Mouse (Mus musculus) kidney, adult 2 months (tissue): ENCODE data around the gene Men1. TPM values are rescaled to one million over a fixed set of nuclear protein-coding genes. Genes with fewer than 3 reads are reported as not detected.
A peak's percentile ranks its signal among the peaks of the same experiment; 100 is the strongest.

Experiments
- DNase-seq: peaks from one replicate; pipeline ENCODE4 v3.0.0; 2021
- H3K27ac ChIP-seq: fragments of 200-500 bp; 2 replicates; pipeline ENCODE4 v1.5.1; 2012; ENCODE audit warnings: low read depth, low read length, control low read depth, inconsistent platforms; ENCODE audit not compliant: insufficient read depth
- H3K27me3 ChIP-seq: fragments of 200-500 bp; replicated peaks from 2 replicates; pipeline ENCODE4 v1.6.1; 2012; ENCODE audit warnings: mild to moderate bottlenecking, moderate library complexity, low read length, inconsistent platforms; ENCODE audit not compliant: control insufficient read depth, insufficient read depth
- H3K36me3 ChIP-seq: fragments of 200-500 bp; 2 replicates; pipeline ENCODE4 v1.6.1; 2012; ENCODE audit warnings: mild to moderate bottlenecking, moderate library complexity, low read length, inconsistent platforms; ENCODE audit not compliant: control insufficient read depth, insufficient read depth
- H3K4me1 ChIP-seq: fragments of 200-500 bp; 2 replicates; pipeline ENCODE4 v1.6.1; 2011; ENCODE audit warnings: low read length; ENCODE audit not compliant: control insufficient read depth, insufficient read depth
- H3K4me3 ChIP-seq: fragments of 200-500 bp; 2 replicates; pipeline ENCODE4 v1.5.1; 2011; ENCODE audit warnings: mild to moderate bottlenecking, low read depth, low read length, control low read depth; ENCODE audit not compliant: insufficient read depth
- CTCF ChIP-seq: fragments of 200-500 bp; conservative IDR thresholded peaks from 2 replicates; pipeline ENCODE4 v1.5.1; 2011; ENCODE audit warnings: low read depth, mild to moderate bottlenecking, control low read depth, low read length, moderate library complexity, mixed read lengths; ENCODE audit not compliant: insufficient read depth, insufficient read length
- POLR2A ChIP-seq: fragments of 200-500 bp; IDR thresholded peaks from one replicate; pipeline ENCODE4 v1.6.1; 2011; ENCODE audit warnings: low read depth, low read length, control low read depth
- WGBS: fragments of 180-500 bp; shearing (Covaris S2); methylation state at CpG from one replicate; pipeline ENCODE4 v1.1.7; 2018; 5-methylcytosine and 5-hydroxymethylcytosine counted together
- polyA plus RNA-seq: library from polyadenylated mRNA; depleted of rRNA; stranded (reverse); fragments of >200 nt; gene quantifications from 2 replicates; pipeline ENCODE4 v1.2.3, GENCODE M21; 2012

Men1 gene
- polyA plus RNA-seq, 1 experiment, result 49.5 TPM

DNA sequence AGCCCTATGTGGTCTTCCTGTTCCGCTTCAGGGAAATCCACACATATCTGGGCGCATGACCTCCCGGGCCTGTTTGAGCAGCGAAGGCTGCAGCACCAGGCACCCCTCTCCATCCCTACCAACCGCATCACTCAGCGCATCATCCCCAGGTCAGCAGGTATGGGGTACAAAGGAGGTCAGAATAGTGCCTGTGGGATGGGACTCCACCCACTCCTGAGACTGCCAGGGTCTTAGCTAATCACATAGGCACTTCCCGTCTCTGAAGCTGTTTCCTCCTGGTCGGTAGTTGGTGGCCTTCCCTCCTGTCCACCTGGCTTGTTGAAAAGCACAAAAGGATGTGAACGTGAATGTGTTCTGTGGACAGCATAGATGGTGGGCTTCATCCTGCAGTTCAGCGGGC lies 11.9 kb downstream of the Men1 start:
- 81% methylated on average over 10 of the region's 10 CpGs for WGBS
- TF ChIP-seq POLR2A (no peak), CTCF (no peak)
- no peak for DNase-seq
- Histone ChIP-seq H3K4me1 (peaks cover 3% of the 10 kb centered on the region), H3K27me3 (no peaks in the 10 kb centered on the region), H3K4me3 (no peak overlapping the region), H3K27ac (no peak overlapping the region), H3K36me3 (no peaks in the 10 kb centered on the region)

DNA sequence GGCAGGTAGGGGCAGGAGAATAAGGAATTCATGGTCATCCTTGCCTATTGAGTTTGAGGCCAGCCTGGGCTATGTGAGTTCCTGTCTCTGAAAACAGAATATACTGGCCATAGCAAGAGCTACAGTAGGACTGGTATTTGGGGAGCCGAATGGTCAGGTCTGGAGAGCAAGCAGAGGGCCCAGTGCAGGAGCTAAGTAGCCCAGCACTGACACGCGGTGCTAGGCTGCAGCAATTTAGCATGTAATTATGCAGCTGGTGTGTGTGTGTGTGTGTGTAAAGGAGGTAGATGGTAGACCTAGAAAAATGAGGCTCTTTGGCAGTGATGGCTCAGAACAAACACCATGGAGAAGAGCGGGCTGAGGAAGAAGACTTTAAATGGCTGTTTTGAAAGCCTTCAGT lies 12.8 kb downstream of the Men1 start:
- no peaks in the 10 kb centered on the region for H3K4me1 ChIP-seq
- DNase-seq, result no peak
- no peak overlapping the region for H3K27ac ChIP-seq
- TF ChIP-seq POLR2A, result no peak
- no peak for TF ChIP-seq CTCF
- no peaks in the 10 kb centered on the region for H3K36me3 ChIP-seq
- H3K4me3 ChIP-seq, result no peak overlapping the region
- H3K27me3 ChIP-seq, result no peaks in the 10 kb centered on the region
- 90% methylated on average over 4 of the region's 4 CpGs for WGBS

DNA sequence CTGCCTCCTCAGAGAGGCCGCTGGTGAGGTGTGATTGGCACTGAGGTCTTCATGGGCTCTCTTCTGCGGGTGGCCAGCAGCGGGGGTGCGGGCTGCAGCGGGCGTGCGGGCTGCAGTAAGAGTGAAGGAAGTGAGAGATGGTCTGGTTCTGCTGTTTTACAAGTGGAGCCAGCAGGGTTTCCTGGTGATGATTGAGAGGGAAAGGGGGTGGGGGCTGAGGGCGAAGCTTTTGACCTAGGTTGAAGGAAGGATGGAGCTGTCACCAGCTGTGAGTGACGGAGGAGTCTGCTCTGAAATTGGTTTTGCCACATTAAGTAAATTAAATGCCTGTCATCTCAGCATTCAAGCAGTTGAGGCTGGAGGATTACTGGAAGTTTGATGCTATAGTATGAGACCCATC lies 13.9 kb downstream of the Men1 start:
- TF ChIP-seq CTCF (no peak), POLR2A (no peak)
- peak overlapping the region; percentile 19; the same call in 1 of the 2 replicates for H3K27ac ChIP-seq
- 70% methylated on average over 9 of the region's 9 CpGs for WGBS
- H3K4me3 ChIP-seq, result no peak overlapping the region
- H3K4me1 ChIP-seq, result no peaks in the 10 kb centered on the region
- H3K36me3 ChIP-seq, result no peaks in the 10 kb centered on the region
- H3K27me3 ChIP-seq, result no peaks in the 10 kb centered on the region
- DNase-seq, result no peak

DNA sequence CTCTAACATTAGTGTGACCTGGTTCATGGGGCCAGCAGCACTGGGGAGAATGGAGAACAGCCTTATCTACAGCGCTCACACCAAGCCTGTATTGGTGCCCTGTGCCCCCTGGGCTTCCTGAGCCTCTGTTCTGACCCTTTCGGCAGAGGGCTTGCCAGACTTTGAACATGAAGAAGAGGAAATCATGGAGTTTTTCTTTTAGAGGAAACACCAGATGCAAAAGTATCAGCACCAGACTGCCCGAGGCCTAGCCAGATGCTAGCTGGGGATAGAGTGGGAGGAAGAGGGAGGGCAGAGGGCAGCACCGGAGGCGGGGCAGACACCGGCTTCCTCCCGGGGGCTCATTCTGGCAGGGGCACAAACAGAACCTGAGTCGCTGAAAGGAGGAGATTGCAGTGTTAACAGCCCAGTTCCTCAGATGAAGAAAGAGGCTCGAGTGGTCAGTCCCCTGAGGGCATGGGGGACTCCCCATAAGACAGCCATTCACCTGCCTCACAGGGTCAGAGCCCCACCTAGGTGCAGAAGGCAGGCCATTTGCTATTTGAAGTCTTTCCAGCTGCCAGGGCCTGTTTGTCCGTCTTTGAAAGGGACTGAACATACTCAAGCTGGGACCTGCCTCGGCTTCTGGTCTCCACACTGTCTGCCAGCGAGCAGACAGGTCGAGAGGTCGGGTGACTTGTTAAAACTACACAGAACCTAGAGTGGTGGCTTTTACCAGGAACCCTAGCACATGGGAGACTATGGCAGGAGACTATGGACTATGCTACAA lies 14.6 kb downstream of the Men1 start:
- peak; percentile 67 for DNase-seq
- Histone ChIP-seq H3K36me3 (no peaks in the 10 kb centered on the region), H3K4me3 (no peak overlapping the region), H3K27ac (0 out of 2 replicates have a peak overlapping the region, but pooled peaks have one; percentile 19), H3K4me1 (no peaks in the 10 kb centered on the region), H3K27me3 (no peaks in the 10 kb centered on the region)
- WGBS, result 46% methylated on average over 14 of the region's 14 CpGs
- TF ChIP-seq POLR2A (no peak), CTCF (no peak)

- 54% methylated on average over 14 of the region's 14 CpGs for WGBS
- H3K27ac ChIP-seq, result no peak overlapping the region
- no peaks in the 10 kb centered on the region for H3K4me1 ChIP-seq
- no peak for TF ChIP-seq POLR2A
- no peaks in the 10 kb centered on the region for H3K27me3 ChIP-seq
- H3K4me3 ChIP-seq, result no peak overlapping the region
- no peak for DNase-seq
- H3K36me3 ChIP-seq, result no peaks in the 10 kb centered on the region
These were observed 16.8 kb downstream of the Men1 start for GRCm38 (mm10) chr19:6351431-6352106.

DNA sequence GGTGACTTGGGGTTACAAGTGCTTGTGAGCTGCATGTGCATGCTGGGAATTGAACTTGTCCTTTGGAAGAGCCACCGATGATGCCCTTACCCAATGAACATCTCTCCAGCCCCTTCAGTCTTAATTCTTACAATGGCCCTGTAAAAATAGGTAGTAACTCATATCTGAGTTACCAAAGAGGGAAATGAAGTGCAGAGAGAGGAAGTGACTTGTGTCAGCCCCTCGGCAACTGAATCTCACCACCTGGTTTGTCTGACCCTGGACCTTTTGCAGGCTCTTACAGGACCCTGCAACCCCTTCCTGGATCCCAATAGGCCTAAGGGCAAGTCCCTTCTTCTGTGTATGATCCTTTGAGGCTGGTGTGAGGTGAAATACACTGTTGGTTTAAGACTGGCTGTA lies 17.3 kb downstream of the Men1 start:
- no peaks in the 10 kb centered on the region for H3K27me3 ChIP-seq
- H3K4me1 ChIP-seq, result no peaks in the 10 kb centered on the region
- no peak for TF ChIP-seq POLR2A
- no peak for TF ChIP-seq CTCF
- no peak for DNase-seq
- no peak overlapping the region for H3K27ac ChIP-seq
- WGBS, result 85% methylated on average over 2 of the region's 2 CpGs
- H3K4me3 ChIP-seq, result no peak overlapping the region
- H3K36me3 ChIP-seq, result no peaks in the 10 kb centered on the region

GRCm38 (mm10) chr19:6354030-6354429 lies 19.3 kb downstream of the Men1 start:
- no peak for DNase-seq
- WGBS, result 72% methylated on average over 7 of the region's 7 CpGs
- Histone ChIP-seq H3K4me1 (no peaks in the 10 kb centered on the region), H3K4me3 (no peak overlapping the region), H3K36me3 (no peaks in the 10 kb centered on the region), H3K27ac (no peak overlapping the region), H3K27me3 (no peaks in the 10 kb centered on the region)
- TF ChIP-seq POLR2A (no peak), CTCF (no peak)
